Mouse (Mus musculus): ENCODE data around the gene Hadhb.
"Not testable (repeated sequence)": the region's sequence is repeated elsewhere in the genome, so short reads cannot be mapped to it uniquely, and the experiment has no call there.

Hadhb gene

DNA sequence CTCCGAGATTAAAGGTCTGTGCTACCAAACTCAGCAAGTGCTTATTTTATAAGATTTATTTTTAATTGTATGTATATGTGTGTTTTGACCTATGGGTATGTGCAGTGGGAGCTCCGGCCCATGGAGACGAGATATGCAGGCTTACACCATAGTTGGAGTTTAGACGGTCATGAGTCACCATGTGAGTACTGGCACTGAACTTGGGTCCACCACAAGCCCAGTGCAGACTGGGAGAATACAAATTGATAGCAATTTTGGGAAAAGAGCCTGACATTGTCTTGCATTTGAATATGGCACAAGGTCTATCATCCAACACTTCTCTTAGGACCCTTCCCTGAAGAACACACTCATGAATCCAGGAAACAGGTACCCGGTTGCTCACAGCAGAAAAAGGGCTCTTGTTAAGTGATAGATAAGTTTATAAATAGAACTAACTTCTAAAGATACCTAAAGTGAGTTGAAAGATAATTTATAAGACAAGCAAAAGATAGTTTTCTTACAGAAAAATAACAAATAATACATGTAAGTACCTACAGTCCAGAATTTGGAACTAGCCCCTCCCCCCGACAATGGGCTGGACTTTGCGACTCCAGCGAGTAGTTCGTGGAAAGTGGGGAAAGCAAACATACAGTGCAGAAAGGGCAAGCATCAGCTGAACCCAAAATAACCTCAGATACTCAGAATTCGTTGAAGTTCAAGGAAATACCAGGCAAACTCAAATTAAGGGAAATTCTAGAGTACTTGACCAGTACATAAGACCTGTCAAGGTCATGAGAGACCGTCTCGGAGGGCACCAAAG lies 32.8 kb downstream of the Hadhb start:
- DNase-seq, result peak; percentile 80

DNA sequence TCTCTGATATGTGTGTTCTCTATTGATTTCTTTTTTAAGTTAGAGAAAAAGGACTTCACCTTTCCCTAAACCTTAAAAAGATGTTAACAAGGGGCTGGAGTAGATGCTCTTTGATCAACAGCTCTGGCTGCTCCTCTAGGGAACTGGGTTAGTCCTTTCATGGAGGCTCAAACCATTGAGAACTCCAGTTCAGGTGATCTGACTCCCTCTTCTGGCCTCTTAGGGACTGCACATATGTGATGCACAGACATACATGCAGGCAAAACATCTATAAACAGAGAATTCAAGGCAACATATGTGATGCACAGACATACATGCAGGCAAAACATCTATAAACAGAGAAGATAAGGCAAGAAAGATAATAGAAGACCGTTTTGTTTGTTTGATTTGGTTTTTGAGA lies 37.4 kb downstream of the Hadhb start:
- peak; percentile 46 for DNase-seq

DNA sequence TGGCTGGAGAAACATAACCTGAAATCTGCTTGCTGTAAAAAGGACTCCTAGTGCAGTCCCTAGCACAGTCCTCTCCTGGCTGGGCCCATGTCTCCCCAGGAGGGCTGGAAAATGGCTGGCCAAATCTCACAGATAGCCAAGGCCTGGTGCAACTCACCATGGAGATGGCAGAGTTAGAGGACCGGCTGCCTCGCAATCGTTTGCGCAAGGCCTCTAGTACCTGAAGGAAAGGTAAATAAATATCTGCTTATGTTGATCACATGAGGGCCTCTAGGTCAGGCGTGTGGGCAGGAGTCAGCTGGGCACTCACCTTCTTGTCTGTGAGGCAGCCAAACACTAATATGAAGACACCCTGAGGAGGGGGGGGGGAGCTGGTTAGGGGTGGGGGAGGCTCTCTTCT lies 40.3 kb downstream of the Hadhb start:
- DNase-seq, result peak; percentile 90

DNA sequence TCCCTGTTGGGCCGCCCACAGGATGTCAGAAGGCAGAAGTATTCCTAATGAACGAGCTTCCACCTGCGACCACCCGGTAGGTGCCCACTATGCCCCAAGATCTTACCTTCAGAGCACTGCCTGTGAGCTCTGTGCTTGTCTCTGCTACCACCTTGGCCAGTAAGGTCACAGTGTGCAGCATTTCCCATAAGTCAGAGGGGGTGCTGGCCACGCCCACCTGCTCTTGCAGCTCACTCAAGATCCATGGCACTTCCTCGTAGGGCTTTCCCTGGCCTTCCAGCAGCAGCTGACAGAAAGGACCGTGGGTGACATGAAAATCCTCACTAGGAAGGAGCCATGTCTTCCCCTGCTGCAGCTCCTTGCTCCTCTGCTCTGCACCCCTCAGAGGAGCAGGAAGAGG lies 43.2 kb downstream of the Hadhb start:
- peak; percentile 85 for DNase-seq

DNA sequence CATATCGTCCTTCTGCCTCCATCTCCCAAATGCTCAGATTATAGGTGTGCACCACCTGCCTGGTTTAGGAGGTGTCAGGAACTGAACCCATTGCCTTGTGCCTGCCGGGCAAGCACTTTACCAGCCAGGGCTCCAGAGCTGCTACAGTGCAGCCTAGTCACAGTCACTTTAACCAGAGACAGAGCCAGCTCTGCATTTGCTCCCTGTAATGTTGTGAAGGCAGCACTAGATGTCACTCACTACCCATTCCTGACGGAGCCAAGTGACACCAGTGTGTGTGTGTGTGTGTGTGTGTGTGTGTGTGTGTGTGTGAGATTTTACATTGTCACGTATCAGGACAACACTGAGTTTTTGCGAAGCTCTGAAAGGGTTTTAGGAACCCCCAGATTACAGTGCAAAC lies 46.5 kb downstream of the Hadhb start:
- peak; percentile 89 for DNase-seq

- peak; percentile 83 for DNase-seq
These were observed 47.2 kb downstream of the Hadhb start for GRCm38 (mm10) chr5:30202221-30202620.

GRCm38 (mm10) chr5:30203216-30203885 lies 48.3 kb downstream of the Hadhb start:
- DNase-seq, result peak; percentile 84

DNA sequence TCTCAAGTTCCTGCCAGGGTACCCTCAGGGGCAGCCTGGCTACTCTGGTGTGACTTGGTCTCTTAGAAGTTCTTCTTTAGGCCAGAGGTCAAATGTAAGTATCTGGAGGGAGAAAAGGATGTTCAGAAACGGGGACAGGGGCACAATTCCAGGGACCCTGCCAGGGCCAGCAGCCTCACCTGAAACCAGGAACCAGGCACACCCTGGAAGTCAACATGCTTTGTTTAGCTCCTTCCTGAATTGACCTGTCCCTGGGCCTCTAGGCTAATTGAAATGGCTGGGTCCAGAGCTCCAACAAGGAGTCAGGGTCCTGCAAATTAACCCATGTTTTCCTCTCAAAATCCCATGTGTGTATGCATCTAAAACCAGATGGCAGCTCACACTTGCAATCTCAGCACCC lies 49.4 kb downstream of the Hadhb start:
- peak; percentile 76 for DNase-seq

GRCm38 (mm10) chr5:30205034-30205433 lies 50.0 kb downstream of the Hadhb start:
- DNase-seq, result peak; percentile 10

- DNase-seq, result peak; percentile 80
These were observed 50.4 kb downstream of the Hadhb start, which contains the start of gene Adgrf3 for GRCm38 (mm10) chr5:30205493-30205892. TSS of gene Adgrf3 (minus strand) at chr5:30205722.

DNA sequence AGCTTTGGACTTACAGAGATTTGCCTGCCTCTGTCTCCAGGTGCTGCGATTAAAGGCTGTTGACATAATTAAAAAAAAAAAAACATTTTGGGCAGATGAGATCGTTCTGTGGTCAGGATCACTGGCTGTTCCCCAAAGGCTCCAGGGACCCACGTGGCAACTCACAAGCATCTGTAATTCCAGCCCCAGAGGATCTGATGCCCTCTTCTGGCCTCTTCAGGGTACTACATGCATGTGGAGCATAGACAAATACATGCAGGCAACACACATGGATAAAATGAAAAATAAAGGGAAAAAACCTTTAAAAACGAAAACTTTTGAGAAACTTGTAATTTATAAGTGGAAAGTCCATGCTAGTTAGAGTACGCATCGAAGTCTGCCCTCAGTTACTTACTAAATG lies 52.2 kb downstream of the Hadhb start:
- DNase-seq, result no peak

DNA sequence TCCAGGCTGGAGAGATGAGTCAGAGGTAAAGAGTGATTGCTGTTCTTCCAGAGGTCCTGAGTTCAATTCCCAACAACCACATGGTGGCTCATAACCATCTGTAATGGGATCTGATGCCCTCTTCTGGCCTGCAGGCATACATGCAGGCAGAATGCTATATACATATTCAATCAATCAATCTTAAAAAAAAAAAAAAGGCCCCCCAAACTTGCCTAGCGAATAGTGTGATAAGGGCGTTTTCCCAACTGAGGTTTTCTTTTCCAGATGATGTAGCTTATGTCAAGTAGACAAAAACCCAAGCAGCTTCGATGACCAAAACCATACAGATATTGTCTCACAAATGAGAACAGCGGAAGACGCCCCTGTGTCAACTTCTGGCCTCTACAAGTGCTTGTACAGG lies 55.7 kb downstream of the Hadhb start:
- not testable (repeated sequence) for DNase-seq

DNA sequence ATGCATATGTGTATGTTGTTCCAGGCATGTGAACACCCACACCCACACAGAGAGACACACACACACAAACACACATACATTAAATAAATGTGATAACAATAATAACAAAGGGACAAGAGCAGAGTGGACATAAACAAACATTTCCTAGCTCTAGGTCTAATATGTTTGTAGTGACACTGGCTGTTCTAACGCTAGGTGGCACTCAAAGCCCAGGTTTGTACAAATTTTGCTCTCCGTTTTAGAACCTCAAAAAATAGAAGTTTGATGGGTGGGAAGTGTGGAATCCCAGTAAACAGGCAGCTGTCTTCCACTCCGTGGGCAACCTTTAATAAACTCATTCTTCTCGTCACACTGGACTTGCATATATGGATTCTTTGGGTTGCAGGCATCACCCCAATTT lies 59.8 kb downstream of the Hadhb start:
- no peak for DNase-seq

DNA sequence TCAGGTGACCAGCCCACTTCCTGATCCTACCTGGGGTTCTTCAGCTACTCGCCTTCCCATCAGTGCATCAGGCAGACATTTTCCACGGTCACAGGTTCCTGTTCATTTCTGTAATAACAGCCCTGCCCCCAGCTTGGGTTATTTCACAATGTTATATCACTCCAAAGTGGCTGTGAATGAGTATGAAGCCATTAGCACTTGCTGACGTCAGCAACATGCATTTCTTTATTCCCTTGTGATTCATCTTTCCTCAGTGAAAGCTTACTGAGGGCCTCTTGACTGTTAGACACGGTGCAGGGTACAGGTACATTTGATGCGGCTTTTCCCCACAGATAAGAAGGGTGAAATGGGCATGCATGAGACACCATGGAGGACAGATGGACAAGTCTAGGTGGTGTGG lies 60.9 kb downstream of the Hadhb start:
- DNase-seq, result no peak

GRCm38 (mm10) chr5:30219715-30220114 lies 64.7 kb downstream of the Hadhb start:
- no peak for DNase-seq

GRCm38 (mm10) chr5:30220666-30221065 lies 65.6 kb downstream of the Hadhb start:
- DNase-seq, result no peak

DNA sequence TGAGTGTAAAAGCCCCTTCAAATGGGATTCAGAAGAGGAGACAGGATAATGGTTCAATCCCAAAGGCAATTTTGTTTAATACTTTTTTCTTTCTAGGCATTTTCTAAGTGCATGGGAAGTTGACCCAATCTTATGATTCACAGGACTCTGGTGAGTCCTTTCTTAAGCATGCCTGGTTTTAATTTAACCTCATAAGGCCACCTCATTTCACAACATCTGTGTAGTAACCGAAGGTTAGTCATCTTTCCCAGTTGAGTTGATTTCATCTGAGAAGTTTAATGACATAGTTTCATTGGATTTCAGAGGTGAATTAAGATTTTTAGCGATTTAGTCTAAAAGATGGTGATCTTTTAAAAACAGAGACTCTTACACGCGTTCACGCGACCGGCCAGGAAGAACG lies 67.6 kb downstream of the Hadhb start:
- DNase-seq, result no peak

DNA sequence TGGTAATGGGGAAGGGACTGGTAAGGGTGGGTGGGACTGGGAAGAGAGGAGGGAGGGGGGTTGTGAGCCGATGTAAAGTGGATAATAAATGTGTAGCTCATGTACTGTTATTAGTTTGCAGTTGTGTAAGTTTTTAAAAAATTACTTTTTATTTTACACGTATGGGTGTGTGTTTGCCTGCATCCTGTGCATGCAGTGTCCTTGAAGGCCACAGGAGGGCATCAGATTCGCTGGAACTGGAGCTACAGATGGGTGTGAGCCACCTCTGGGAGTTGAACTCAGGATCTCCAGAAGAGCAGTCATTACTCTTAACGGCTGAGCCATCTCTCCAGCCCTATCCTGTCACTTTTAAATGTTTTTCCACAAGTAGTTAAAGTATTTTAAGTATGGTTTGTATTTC lies 75.9 kb downstream of the Hadhb start:
- peak; percentile 68 for DNase-seq

DNA sequence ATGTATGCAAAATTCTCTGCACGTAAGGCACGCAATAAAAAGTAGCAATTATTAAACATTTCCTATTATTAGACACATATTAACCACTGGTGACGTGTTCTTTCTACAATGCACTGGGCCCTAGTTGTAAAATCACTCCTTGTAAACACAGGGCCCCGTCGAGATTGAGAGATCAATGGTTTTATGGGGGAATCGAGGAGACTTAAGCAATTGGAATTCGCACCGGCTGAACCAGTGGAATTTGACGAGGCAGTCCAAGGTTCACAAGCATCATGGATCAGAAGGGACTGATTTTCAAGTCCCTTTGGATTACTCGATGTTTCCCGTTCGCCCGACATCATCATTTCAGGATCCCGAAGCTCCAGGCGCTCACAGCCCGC lies 76.8 kb downstream of the Hadhb start:
- DNase-seq, result no peak

- peak; percentile 100 for DNase-seq
These were observed 77.4 kb downstream of the Hadhb start, which contains the start of gene Selenoi for GRCm38 (mm10) chr5:30232271-30232971. TSS of gene Selenoi (plus strand) at chr5:30232581.

DNA sequence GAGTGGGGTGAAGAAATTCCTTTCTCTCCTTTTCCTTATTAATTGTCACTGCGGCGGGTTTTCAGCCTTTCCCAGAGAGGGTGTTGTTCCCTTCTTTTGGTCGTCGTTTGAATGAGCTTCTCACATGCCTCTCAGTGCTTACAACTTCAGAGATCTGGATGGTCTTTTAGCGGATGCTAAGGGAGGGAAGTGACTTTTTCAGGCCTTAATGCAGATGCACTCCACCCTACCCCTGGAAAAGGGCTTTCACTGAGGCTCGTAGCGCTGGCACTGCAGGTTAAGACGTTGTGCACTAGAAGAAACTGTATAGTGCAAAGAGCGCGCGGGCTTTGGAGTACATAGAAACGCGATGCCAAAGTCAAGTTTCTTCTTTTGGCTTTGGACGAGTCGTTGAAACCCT lies 78.0 kb downstream of the Hadhb start:
- DNase-seq, result no peak

DNA sequence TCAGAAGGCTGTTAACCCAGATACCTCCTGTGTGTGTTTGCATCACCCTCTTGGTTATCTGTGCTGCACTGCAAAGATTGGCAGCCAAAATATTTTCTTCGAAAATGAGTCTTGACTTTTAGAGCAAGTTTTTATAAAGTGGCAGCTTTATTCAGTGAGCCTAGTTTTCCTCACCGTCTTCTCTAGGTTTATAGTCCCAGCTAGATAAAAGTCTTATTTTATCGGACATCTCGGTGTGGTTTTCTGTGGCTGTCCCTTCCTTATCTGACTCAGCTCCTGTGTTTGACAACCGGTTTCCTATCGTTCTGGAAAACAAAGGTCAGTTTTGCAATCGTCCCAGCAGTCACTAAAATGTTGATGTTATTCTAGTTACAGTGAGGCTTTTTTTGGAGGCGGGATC lies 78.9 kb downstream of the Hadhb start:
- peak; percentile 36 for DNase-seq

Data from heart, adult 11 months (tissue).